32 mouse cellular contexts compared by ENCODE assay signal in the genomic region with DNA sequence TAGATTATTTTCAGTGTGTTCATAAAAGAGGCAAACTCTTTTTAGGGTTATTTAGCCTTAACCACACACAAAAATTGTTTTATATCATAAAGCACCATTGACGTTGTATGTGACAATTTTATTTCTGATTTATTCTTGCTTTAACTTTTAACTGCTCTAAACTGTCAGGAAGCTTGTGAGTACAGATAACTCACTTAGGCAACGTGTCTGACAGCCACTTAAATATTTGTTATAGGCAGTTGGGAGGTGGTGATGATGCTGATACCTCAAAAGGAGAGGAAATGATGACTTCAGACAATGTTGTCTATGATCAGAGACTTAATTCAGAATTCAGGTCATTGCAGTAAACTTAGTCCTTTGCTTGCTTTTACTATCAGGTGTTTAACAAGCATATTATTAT.
"Had no signal": no experiment of that assay in that cellular context is flagged by ENCODE, and none has a peak within 500 bp of the region (broad histone marks: within the 10 kb centered on the region; RNA-seq: fewer than 3 reads in every experiment).

No protein-coding gene starts in this region.

- H3K9ac ChIP-seq: limb, embryonic 12.5 days; limb, embryonic 13.5 days; limb, embryonic 15.5 days; liver, embryonic 12.5 days; liver, embryonic 13.5 days; liver, embryonic 14.5 days; liver, embryonic 15.5 days; liver, postnatal 0 days; lung, embryonic 14.5 days; lung, embryonic 15.5 days; midbrain, embryonic 12.5 days; midbrain, embryonic 13.5 days; midbrain, embryonic 15.5 days; neural tube, embryonic 12.5 days had no signal

- H3K4me3 ChIP-seq: limb, embryonic 10.5 days; limb, embryonic 12.5 days; limb, embryonic 13.5 days; limb, embryonic 15.5 days; liver, embryonic 12.5 days; liver, embryonic 13.5 days; liver, embryonic 15.5 days; lung, embryonic 15.5 days; megakaryocyte, embryonic 14.5 days; midbrain, embryonic 10.5 days; midbrain, embryonic 12.5 days; midbrain, embryonic 13.5 days; midbrain, embryonic 15.5 days; myocyte; neural tube, embryonic 12.5 days had no signal

- H3K9me3 ChIP-seq: limb, embryonic 10.5 days; limb, embryonic 12.5 days; limb, embryonic 13.5 days; limb, embryonic 15.5 days; liver, embryonic 12.5 days; liver, embryonic 13.5 days; liver, embryonic 15.5 days; lung, embryonic 15.5 days; megakaryocyte, embryonic 14.5 days; midbrain, embryonic 10.5 days; midbrain, embryonic 12.5 days; midbrain, embryonic 13.5 days; midbrain, embryonic 15.5 days; neural tube, embryonic 12.5 days had no signal

- H3K4me1 ChIP-seq: limb, embryonic 10.5 days; limb, embryonic 12.5 days; limb, embryonic 13.5 days; limb, embryonic 15.5 days; liver, embryonic 12.5 days; liver, embryonic 13.5 days; liver, embryonic 15.5 days; lung, embryonic 15.5 days; megakaryocyte, embryonic 14.5 days; midbrain, embryonic 10.5 days; midbrain, embryonic 12.5 days; midbrain, embryonic 13.5 days; midbrain, embryonic 15.5 days; neural tube, embryonic 12.5 days had no signal

- ATAC-seq: liver, embryonic 12.5 days; liver, postnatal 0 days; lung, postnatal 0 days; midbrain, embryonic 13.5 days; midbrain, embryonic 15.5 days; midbrain, embryonic 16.5 days had no signal

- DNase-seq: left cerebral cortex, postnatal 4 days; liver; liver, embryonic 13.5 days; liver, postnatal 0 days; lung, adult 18-20 months; lung, adult 2 months; lung, embryonic 14.5 days; lung, postnatal 10 days; lung, postnatal 14 days; lung, postnatal 36 days; lung, postnatal 4 days; midbrain, embryonic 14.5 days had no signal

- H3K27ac ChIP-seq: limb, embryonic 10.5 days; limb, embryonic 12.5 days; limb, embryonic 13.5 days; limb, embryonic 15.5 days; liver, embryonic 12.5 days; liver, embryonic 13.5 days; liver, embryonic 14.5 days; liver, embryonic 15.5 days; lung, embryonic 15.5 days; macrophage; midbrain, embryonic 10.5 days; midbrain, embryonic 12.5 days; midbrain, embryonic 13.5 days; midbrain, embryonic 15.5 days; neural tube, embryonic 12.5 days had no signal

- H3K27me3 ChIP-seq: limb, embryonic 12.5 days; limb, embryonic 13.5 days; limb, embryonic 15.5 days; liver, embryonic 12.5 days; liver, embryonic 13.5 days; liver, embryonic 15.5 days; lung, embryonic 15.5 days; megakaryocyte, embryonic 14.5 days; midbrain, embryonic 12.5 days; midbrain, embryonic 13.5 days; midbrain, embryonic 15.5 days; neural tube, embryonic 12.5 days had no signal

- H3K4me2 ChIP-seq: limb, embryonic 12.5 days; limb, embryonic 13.5 days; limb, embryonic 15.5 days; liver, embryonic 11.5 days; liver, embryonic 12.5 days; liver, embryonic 13.5 days; liver, embryonic 15.5 days; lung, embryonic 14.5 days; lung, embryonic 15.5 days; midbrain, embryonic 11.5 days; midbrain, embryonic 12.5 days; midbrain, embryonic 13.5 days; midbrain, embryonic 15.5 days; neural tube, embryonic 12.5 days had no signal

- H3K36me3 ChIP-seq: limb, embryonic 10.5 days; limb, embryonic 12.5 days; limb, embryonic 13.5 days; limb, embryonic 15.5 days; liver, embryonic 12.5 days; liver, embryonic 13.5 days; liver, embryonic 15.5 days; lung, embryonic 15.5 days; midbrain, embryonic 10.5 days; midbrain, embryonic 12.5 days; midbrain, embryonic 13.5 days; midbrain, embryonic 15.5 days; neural tube, embryonic 12.5 days had no signal
